Mouse (Mus musculus) activated CD4-positive, CD25-positive, alpha-beta regulatory T cell (primary cell): Measurements from ENCODE around the gene Tnfrsf17. TPM values are rescaled to one million over a fixed set of nuclear protein-coding genes. Genes with fewer than 3 reads are reported as not detected.

ENCODE experiments used
- polyA plus RNA-seq, 2 experiments: library from polyadenylated mRNA; unstranded; fragments of 100-300 nt; shearing (Covaris generic); gene quantifications; one replicate each; pipeline ENCODE4 v1.2.1; 2017

Tnfrsf17 gene
- under 1 TPM in 1 of 2 experiments, not detected in 1; 0.43 TPM for polyA plus RNA-seq

GRCm38 (mm10) chr16:11313512-11313911, at the start of gene Tnfrsf17:
TSS of gene Tnfrsf17 (plus strand) at chr16:11313812.

GRCm38 (mm10) chr16:11322409-11323323, 9.1 kb downstream of the Tnfrsf17 start, which contains the start of gene Snx29:
TSS of gene Snx29 (plus strand) at chr16:11322908.

Other genes starting within 250 kb of the Tnfrsf17 start
- gene Litaf, start 247.7 kb upstream of the Tnfrsf17 start, polyA plus RNA-seq = 10 to 100 TPM; 34.5 to 44.2 TPM
- gene Txndc11, start 179.2 kb upstream of the Tnfrsf17 start, polyA plus RNA-seq = 10 to 100 TPM; 38.2 to 43.7 TPM
- 100 to 1,000 TPM; 249 to 291 TPM for gene Zc3h7a, start 137.4 kb upstream of the Tnfrsf17 start, polyA plus RNA-seq
- gene Rsl1d1, start 110.5 kb upstream of the Tnfrsf17 start, polyA plus RNA-seq = 100 to 1,000 TPM; 125 to 191 TPM
- 10 to 100 TPM; 82.6 to 83.8 TPM for gene Gspt1, start 59.5 kb upstream of the Tnfrsf17 start, polyA plus RNA-seq
- 10 to 100 TPM; 13.7 to 15.0 TPM for gene Snx29, start 9.1 kb downstream of the Tnfrsf17 start, polyA plus RNA-seq